Mouse (Mus musculus): Measurements from ENCODE around the gene Vsig10. TPM values are rescaled to one million over a fixed set of nuclear protein-coding genes. Genes with fewer than 3 reads are reported as not detected.

Gene Vsig10
- total RNA-seq, 2 experiments from 2014 or later, result 2.9 to 3.0 TPM

DNA sequence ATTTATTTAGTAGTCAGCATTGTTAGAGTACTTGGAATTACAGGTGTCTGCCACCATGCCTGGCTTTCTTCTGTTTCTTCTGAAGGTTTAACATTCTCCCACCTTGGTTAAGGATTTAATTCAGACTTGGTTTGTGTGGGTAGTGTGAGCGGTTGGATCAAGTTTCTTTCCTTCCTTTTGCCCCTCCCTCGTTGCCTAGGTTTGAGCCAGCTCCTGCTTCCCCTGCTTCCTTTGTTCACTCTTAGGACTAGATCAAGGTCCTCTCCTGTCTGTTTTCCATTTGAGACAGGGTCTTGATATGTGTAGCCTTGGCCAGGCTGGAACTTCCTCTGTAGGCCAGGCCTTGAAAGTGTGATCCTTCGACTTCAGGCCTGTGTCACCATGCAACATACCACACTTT, 27.4 kb downstream of the Vsig10 start:
- intact Hi-C loops (cut with DNase I), result no loop called here
- DNase-seq (ENCODE audit: low spot score in 2 of 2), result no peak

DNA sequence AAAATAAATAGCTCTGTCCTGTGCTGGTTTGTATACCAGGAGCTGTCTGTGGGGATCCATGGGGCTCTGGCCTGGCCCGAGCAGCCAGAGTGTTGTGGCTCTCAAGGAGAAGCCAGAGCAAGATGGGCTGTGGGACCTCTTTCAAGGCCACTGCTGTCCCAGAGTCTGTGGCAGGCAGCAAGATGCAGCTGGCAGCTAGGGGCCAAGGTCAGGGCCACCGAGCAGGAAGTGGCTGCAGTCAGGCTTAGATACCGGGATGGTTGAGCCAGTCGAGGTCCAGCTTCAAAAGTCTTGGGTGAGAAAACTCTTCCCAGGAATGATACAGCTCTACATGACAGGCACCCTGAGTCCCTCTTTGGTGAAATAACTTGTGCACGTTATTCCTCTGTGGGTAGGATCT, 28.1 kb downstream of the Vsig10 start:
- intact Hi-C loops (cut with DNase I), result no loop called here
- no peak for DNase-seq (ENCODE audit: low spot score in 2 of 2)

DNA sequence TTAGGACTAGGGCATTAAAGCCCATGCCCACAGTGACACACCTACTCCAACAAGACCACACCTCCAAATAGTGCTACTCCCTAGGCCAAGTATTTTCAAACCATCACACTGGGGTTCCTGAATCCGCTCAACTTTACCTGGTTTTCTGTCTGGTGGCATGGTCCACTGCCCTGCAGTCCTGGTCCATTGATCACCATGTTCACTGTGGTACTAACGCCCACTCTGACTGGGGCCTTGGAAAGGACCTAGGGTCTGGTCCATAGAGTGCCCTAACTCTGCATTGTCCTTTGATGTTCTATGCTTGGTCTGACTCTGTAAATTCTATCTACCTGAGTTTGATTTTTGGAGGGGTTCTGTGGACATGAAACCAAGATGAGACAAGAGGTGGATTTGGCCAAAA, 29.0 kb downstream of the Vsig10 start:
- intact Hi-C loops (cut with DNase I), result no loop called here
- no peak for DNase-seq (ENCODE audit: low spot score in 2 of 2)

DNA sequence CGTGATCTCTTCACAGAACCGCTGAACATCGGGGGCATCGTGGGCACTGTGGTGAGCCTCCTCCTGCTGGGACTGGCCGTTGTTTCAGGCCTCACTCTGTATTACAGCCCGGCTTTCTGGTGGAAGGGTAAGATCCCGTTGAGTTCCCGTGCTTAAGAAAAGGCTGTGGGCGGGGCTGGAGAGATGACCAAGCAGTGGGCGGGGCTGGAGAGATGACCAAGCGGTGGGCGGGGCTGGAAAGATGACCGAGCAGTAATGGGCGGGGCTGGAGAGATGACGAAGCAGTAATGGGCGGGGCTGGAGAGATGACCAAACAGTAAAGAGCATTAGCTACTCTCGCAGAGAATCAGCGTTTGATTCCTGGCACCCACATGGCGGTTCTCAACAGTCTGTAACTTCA, 29.4 kb downstream of the Vsig10 start:
- intact Hi-C loops (cut with DNase I), result no loop called here
- DNase-seq (ENCODE audit: low spot score in 2 of 2), result peak; percentile 66 to 77

DNA sequence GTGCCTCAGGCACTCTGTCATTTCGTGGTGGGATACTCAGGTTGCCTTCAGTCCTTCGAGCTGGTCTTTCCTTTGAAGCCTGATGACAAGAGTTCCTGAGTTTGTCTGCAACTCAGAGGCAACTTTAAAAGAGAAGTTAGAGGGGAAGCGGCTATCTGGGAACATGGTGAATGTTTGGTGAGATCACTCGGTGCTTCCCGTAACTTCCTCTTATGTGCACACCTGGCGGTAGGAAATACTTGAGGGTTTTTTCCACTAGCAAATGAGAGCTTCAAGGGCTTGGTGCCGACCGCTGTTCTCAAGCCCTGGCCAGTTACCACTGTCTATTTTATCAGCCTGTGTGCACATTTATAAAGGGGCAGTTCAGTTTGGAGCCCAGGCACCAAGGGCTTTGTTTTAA, 35.2 kb downstream of the Vsig10 start:
- intact Hi-C loops (cut with DNase I), result no loop called here
- no peak for DNase-seq (ENCODE audit: low spot score in 2 of 2)

DNA sequence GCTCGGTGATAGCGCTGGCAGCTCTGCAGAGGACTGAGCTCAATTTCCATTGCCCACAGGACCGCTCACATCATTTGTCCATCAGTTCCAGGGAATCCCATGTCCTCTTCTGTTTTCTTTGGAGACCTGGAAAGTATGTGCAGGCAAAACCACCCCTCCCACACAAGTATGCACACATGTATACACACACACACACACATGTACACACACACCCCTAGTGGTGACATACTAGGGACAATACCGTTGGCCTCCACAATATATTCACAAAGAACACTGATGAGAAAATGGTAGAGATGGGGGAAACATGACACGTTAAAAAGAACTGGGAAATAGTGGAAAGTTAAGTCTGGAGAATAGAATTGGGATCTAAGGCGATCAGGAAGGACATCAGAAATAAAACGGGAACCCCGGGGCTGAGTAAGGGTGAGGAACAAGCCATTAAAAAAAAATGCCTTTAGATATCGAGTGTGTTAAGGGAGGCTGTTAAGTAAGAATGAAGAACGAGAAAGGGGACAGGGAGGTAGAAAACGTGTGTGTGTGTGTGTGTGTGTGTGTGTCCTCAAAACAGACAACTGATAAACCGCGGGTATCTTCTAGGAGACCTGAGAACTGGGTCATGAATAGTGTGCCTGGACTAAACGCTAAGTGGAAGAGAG, 36.9 kb downstream of the Vsig10 start:
- DNase-seq (ENCODE audit: low spot score in 2 of 2), result no peak
- intact Hi-C loops (cut with DNase I), result loop anchor here (5.0 kb wide), 3 partner anchors 38 to 238 kb away; partner anchors contain the start of genes Suds3 and Vsig10

DNA sequence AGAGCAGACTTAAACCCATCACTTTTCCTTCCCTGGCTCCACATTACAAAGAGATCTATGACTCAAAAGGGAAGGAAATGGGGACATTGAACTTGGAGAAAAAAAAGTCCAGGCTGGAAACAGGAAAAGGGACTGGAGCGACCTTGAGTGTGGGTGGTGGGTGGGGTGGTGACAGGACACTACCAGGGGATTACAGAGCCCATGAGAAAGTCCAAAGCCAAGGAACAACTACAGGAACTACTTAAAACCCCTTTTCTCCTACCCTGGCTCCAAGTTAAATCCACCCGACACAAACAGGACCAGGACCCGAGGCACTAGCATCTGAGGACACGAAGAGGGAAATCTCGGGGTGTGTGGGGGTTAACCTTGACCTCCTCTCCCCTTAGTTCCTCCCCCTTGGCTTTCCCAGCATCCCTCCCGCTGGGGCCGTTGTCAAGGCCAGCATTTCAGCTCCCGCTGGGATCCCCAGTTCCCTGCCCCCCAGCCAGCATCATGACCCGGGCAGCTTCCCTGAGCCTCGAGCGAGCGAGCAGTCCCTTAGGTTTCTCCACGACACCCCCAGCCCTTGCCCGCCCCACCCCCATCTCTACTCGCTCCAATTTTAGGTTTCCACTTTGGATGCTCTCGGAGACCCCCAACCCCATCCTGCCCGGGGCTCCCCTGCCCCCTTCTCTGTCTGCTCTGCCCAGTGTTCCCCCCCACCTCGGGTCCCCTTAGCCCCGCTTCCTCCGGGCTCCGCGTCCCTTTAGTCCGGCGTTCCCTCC, 37.7 kb downstream of the Vsig10 start:
- intact Hi-C loops (cut with DNase I), result loop anchor here (5.0 kb wide), 3 partner anchors 39 to 239 kb away; partner anchors contain the start of genes Suds3 and Vsig10

DNA sequence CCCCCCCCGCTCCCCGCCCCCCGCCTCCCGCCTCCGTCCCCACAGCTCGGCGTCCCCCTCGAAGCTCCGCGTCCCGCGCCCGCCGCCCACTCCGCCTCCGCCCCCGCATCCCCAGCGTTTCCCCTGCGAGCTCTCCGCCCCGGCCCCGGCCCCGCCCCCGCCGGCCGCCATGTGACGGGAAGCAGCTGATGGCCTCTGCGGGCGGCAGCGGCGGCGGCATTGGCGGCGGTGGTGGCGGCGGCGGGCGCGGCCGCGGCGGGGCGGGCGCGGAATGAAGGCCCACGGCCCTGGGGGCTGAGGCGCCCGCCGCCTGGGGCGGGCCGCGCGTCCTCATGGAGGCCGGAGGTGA, 38.2 kb downstream of the Vsig10 start, which contains the start of gene Wsb2:
Gene Wsb2 (plus strand): TSS at position 176 of the 349 bp plus-strand sequence.
- intact Hi-C loops (cut with DNase I), result loop anchor here (5.0 kb wide), 3 partner anchors 40 to 240 kb away; partner anchors contain the start of genes Suds3 and Vsig10
- peak; percentile 70 to 81 for DNase-seq (ENCODE audit: low spot score in 2 of 2)

More for the DNA sequence above, 37.7 kb downstream of the Vsig10 start:
- DNase-seq (ENCODE audit: low spot score in 2 of 2), result peak; percentile 34 to 46

DNA sequence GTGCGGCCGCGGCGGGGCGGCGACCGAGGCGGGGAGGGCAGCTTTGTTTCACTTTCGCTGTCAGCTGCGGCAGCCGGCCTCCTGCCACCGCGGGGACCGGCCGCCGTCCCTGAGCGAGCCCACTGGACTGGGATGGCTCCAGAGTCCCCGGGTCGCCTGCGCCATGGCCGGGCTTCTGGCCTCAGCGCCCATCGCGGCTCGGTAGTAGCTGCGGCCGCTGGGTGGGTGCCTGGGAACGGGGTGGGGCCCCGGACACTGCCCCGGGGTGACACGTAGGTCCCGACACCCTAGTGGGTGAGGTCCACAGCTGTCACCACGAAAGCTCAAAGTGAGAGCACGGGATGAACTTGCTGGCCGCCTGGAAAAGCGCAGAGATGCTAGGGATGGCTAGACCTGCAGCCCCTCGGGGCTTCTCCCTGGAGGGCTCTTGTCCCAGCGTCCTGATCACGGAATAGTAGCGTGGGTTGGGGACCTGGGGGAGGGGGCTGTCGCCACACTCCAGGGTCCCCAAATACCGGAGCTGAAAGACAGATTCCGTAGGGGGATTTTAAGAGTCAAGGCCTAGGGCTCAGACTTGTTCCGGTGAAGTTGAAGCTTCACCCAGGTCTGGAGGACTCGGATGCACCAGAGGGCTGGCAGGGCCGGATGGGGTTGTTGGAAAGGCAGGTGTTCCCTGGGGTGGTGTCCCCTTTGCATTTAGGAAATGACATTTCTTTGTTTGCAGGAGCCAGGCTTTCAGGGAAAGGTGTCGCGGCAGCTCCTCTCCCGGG, 38.8 kb downstream of the Vsig10 start:
- DNase-seq (ENCODE audit: low spot score in 2 of 2), result peak in 1 of 2 experiments; percentile 27
- intact Hi-C loops (cut with DNase I), result loop anchor here (5.0 kb wide), 3 partner anchors 40 to 240 kb away; partner anchors contain the start of genes Suds3 and Vsig10

DNA sequence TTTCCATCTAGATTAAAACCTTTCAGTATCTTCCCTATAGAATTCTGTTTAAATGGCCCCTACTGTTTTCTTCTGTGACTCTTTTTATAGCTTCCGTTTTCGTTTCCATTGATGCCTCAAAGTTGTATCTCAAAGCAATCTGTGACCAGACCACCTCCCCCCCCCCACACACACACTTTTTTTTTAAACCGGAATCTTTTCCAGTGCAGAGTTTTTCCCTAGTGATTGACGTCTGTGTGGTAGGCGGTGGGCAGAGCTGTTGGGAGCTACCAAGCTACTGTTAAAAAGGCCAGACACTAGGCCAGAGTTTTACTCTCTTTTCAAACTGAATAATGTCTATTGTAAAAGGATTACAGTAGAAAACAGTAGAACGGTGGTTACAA, 39.4 kb downstream of the Vsig10 start:
- intact Hi-C loops (cut with DNase I), result loop anchor here (5.0 kb wide), 3 partner anchors 41 to 241 kb away; partner anchors contain the start of genes Suds3 and Vsig10
- peak in 1 of 2 experiments; percentile 55 for DNase-seq (ENCODE audit: low spot score in 2 of 2)

DNA sequence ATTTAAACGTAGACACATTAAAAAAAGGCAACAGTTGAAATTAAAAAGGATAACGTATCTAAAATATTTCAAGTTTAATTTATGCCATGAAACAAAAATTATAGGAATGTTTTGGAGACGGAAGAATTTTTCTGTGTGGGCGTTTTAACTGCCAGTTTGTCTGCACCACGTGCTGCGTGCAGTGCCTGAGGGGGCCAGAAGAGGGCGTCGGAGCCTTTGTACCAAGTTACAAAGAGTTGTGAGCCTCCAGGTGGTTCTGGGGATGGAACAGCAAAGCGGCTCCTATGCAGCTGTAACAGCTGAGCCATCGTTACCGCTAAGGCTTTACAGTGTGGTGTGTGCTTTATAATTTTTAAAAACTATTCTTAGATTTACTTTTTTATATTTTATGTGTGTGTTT, 39.8 kb downstream of the Vsig10 start:
- intact Hi-C loops (cut with DNase I), result loop anchor here (5.0 kb wide), 3 partner anchors 41 to 241 kb away; partner anchors contain the start of genes Suds3 and Vsig10
- peak; percentile 89 to 96 for DNase-seq (ENCODE audit: low spot score in 2 of 2)

DNA sequence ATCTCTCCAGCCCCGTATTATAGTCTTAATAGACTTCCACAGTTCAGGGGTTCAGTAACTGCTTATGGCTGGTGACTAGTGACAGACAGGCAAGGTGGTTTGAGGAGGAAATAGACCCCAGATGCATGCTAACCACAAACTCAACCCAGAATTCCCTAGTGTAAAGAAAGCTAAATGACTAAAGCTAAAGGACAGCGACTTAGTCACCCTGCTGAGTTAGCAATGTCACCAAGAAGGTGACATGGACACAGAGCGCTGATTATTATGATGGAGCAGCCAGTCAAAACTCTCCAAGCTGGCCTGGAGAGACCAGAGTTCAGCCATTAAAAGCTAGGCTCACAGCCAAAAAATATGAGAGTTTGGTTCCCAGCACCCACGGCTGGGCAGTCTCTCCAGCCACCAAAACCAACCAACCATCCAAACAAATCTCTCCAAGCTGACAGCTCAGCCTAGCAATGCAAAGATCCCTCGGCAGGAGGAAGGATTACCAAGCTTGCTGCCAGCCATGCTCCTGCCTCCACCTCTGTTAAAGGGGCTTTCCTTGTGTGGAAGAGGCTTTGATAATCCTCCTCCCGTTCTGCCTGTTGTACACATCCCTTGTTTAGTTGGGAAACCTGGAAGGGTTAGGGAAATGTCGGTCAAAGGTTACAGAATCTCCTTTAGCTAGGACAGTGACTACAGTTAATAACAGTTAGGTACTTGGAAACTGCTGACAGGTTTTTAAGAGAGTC, 40.8 kb downstream of the Vsig10 start:
- intact Hi-C loops (cut with DNase I), result loop anchor here (5.0 kb wide), 3 partner anchors 42 to 242 kb away; partner anchors contain the start of genes Suds3 and Vsig10
- DNase-seq (ENCODE audit: low spot score in 2 of 2), result no peak

DNA sequence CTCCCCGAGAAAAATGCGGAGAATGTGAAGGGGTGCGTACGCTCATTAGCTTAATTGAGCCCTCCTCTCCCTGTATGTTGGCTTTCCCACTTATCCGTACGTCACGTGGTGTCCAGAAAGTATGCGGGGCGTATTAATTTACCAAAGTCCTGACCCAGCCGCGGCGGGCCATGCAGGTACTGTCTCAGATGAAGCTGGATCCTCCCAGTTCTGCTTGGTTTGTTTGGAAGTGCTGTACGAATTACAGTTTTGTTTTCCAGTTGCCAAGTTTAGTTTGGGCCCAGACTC, 41.3 kb downstream of the Vsig10 start:
- DNase-seq (ENCODE audit: low spot score in 2 of 2), result no peak
- intact Hi-C loops (cut with DNase I), result no loop called here

DNA sequence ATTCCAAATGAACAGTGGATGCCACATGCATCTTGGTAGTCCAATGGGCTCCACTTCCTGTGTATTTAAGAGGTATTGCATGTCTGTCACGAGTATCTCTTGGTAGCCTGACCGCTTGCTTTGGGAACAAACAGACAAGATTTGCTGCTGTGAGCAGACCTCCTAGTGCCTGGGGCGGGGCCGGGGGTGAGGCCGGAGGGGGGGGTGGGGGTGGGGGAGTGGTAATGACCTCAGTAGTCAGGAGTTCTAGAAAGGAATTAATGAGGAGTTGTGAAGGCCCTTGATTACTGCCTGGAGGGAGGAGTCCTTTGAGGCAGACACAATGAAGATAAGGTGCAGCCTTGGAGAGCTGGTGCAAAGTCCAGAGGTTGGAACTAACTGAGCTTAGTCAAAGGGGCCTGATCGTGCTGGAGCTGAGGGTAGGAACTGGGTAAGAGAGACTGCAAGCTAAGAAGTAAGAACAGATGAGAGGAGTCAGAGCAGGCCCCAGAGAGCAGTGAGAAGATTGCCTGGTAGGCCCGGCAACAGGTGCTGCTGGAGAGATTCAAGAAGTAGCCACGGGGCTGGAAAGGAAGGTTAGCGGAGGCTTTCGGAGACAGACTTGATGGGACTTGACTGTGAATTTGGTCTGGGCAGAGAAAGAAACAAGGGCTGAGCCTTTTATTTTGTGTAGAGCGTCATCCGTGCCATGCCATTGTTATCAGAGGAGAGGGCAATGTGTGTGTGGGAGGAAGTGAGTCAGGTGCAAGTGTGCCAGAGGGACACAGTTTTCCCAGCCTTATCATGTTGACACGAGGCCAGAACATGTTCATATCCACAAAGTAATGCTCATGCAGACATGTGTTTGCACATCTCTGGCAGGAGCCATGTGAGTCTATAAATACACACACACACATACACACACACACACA, 42.0 kb downstream of the Vsig10 start:
- intact Hi-C loops (cut with DNase I), result no loop called here
- DNase-seq (ENCODE audit: low spot score in 2 of 2), result peak in 1 of 2 experiments; percentile 44

DNA sequence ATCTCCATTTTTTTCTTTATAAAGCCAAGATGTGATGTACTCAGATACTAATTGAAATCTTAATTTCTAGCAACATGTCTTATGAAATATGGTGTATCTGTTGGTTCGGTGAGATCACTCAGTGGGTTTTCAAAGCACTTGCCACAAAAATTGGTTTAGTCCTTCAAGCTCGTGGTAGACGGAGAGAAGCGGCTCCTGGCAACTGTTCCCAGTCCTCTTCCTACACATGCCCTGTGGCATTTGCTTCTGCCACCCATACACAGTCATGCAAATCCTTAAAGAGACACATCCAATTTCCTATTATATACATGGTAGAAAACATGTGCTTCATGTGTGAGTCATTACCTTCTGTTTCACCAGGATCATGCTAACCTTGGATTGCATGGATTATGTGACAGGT, 42.7 kb downstream of the Vsig10 start:
- intact Hi-C loops (cut with DNase I), result no loop called here
- peak in 1 of 2 experiments; percentile 63 for DNase-seq (ENCODE audit: low spot score in 2 of 2)

DNA sequence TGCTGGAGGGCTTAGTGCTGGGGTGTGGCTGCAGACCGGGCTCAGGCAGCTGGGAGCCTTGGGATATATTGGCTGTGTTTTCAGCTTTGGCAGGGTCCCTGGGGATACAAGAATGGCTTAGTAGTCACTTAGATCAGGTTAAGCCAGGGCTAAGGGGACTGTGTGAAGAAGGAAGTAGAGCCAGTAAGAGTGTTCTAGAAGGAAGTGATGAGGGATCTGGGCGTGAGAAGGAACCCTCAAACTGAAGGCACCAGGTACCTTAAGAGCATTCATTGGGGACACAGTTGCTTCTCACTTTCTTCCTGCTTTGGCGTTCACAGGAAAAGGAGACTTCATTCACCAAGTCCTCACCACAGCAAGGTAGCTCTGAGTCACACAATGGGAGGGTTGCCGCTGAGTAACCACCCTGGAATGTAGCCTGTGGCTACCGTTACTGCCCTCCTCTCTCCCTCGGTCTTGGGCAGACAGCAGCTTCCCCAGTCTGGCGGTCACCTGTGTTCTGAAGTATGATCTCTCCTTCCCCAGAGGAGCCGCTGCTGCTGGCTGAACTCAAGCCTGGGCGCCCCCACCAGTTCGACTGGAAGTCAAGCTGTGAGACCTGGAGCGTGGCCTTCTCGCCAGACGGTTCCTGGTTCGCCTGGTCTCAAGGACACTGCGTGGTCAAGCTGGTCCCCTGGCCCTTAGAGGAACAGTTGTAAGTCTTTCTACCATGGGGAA, 44.3 kb downstream of the Vsig10 start:
- DNase-seq (ENCODE audit: low spot score in 2 of 2), result no peak
- intact Hi-C loops (cut with DNase I), result no loop called here

DNA sequence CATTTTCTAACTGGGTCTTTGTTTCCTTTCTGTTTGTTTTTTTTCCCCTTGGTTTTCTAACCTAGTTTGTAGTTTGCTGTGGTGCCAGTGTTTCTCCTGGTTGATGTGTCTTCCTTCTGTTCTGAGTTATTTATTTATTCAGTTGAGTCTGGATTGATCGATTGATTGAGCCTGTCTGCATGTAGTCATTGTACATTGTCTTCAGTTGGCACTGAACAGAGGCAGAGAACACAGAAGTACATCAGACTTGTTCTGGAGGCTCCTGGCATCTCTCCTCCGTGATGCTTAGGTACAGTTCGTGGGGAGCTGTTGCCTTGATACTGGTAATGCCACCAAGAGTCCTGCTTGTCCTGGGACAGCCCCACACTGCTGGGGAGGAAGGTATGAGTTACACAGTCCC, 45.9 kb downstream of the Vsig10 start:
- intact Hi-C loops (cut with DNase I), result loop anchor here (5.0 kb wide), 1 partner anchor 78 kb away; the partner anchor contains the start of gene Pebp1
- DNase-seq (ENCODE audit: low spot score in 2 of 2), result no peak
